Mouse (Mus musculus) retina, postnatal 1 day (tissue): Measurements from ENCODE around the gene Tead3.
A peak's percentile ranks its signal among the peaks of the same experiment; 100 is the strongest.
"Not testable (repeated sequence)": the region's sequence is repeated elsewhere in the genome, so short reads cannot be mapped to it uniquely, and the experiment has no call there.

Experiments
- DNase-seq: peaks from one replicate; pipeline ENCODE4 v3.0.0-alpha.2; 2012

The Tead3 gene

DNA sequence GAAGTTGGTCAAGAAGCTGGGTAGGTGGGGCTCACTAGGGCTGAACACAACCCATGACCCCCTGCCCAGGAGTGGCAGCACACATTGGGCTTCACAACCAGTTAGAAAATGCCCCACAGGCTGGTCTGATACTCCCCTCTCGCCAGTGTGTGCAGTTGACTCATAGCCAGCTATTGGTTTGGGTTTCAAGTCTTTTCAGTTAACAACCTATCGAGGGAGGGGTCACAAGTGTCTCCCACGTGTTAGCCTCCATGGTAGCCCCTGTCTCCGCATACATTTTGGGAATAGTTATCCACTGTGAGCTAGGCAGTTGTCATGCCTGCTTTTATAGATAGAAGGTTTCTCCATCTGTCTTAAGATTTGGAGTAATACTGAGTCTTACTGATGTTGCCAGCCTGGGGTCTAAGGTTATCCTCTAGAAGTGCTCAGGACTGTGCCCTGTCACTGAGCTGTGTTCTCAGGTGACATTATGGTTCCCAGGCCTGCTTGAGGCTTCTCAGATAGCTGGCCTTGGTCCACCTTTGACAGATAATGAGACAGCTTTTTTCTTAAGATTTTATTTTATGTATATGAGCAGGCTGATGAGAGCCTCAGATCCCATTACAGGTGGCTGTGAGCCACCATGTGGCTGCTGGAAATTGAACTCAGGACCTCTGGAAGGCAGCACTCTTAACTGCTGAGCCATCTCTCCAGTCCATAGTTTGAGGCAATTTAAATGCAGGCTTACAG lies 20.9 kb downstream of the Tead3 start:
- no peak for DNase-seq

- DNase-seq = no peak
Observed at GRCm38 (mm10) chr17:28328946-28329345, 21.7 kb downstream of the Tead3 start.

- peak; percentile 97 for DNase-seq
Observed at GRCm38 (mm10) chr17:28328366-28328928, 22.2 kb downstream of the Tead3 start, which contains the start of gene Rpl10a. Gene Rpl10a, plus strand, starts transcription at chr17:28328471.

DNA sequence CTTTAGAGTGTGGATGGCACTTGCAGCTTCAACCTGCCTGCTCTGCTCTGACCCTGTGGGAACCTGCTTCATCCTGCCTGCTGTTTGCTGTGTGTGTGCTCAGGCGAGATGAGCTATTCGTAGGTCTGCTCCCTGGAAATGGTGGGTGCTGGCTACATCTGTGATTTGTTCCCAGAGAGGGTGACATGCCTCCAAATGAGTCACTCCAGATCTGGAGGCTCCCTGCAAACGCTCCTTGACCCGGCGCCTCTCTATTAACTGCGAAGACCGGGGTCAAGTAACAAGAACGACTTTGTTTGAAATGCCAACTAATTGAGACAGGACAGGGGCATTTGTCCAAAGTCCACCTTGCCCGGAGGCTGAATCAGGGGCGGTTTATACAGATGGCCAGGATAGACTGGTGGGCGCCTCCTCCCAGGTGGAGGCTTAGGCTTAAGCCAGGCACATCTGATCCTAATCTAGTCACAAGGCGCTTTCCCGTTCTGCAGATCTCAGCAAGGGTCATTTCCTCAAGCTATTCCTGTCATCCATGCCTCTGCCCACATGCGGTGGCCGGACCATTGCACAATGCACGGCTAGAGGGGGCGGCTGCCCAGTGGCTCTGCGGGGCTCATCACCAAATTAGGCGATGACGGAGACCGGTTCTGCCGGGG lies 22.8 kb downstream of the Tead3 start:
- no peak for DNase-seq

DNA sequence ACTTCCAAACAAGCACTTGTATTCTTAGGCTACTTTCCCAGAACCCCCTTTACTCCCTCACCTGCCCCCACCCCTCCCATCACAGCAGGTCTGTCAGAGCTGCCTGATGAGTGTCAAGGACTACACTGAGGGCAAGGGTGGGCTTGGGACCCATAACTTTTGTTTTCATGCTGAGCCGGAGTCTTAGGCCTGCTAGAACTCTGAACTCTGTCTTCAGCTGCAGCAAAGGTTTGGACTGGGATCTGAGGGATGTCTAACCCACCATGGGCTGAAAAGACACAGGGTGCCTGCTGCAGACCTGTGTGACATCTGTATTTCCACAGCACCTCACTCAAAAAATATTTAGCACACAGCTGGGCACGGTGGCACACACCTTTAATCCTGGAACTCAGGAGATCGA lies 23.7 kb downstream of the Tead3 start:
- DNase-seq = no peak

- DNase-seq = no peak
Observed at GRCm38 (mm10) chr17:28325751-28326150, 24.9 kb downstream of the Tead3 start.

- DNase-seq = not testable (repeated sequence)
Observed at GRCm38 (mm10) chr17:28324416-28324815, 26.2 kb downstream of the Tead3 start.

GRCm38 (mm10) chr17:28323786-28324185 lies 26.8 kb downstream of the Tead3 start:
- no peak for DNase-seq

- DNase-seq = no peak
Observed at GRCm38 (mm10) chr17:28321700-28322099, 28.9 kb downstream of the Tead3 start.

GRCm38 (mm10) chr17:28317725-28318124 lies 32.9 kb downstream of the Tead3 start:
- DNase-seq = no peak

- peak; percentile 14 for DNase-seq
Observed at GRCm38 (mm10) chr17:28317091-28317490, 33.5 kb downstream of the Tead3 start.

DNA sequence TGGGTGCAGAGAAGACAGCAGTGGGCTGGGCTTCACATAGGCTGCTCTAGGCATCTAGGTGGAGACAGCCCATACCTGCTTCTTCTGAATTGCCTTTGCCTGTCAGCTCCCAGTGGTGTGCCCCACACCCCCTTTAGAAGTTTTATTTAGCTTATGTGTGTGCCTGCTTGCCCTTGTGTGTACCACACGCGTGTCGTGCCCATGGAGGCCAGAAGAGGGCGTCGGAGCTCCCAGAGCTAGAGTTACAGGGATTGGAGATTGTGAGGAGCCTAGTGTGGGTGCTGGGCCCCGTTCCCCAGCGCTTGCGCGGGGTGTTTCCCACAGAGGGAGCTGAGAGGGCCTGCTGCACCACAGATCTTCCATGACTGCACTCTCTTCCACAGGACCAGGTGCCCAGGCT lies 34.1 kb downstream of the Tead3 start:
- DNase-seq = no peak

DNA sequence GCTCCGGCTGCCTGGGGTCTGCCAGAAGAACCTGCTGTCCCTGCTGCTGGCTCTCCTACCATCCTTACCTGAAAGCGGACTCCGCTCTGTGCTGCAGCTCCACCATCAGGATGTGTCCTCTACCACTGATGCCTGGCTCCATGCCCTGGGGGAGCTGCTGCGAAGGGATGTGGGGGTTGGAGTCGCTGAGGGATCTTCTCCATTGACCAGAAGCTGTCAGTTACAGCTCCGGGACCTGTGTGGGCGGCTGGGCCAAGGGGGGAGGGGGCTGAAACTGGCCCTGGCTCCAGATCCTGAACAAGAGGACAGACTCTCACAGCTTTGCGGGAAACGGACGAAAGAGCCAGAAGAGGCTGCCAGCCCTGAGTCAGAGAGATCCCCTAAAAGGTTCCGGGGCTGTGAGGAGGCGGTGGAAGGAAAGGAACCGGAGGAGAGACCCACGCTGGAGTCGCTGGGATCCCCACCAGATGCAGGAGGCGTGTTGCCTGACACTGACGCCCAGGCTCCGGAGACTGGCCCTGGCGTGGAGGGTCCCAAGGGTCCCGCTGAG lies 34.9 kb downstream of the Tead3 start:
- peak; percentile 32 for DNase-seq

DNA sequence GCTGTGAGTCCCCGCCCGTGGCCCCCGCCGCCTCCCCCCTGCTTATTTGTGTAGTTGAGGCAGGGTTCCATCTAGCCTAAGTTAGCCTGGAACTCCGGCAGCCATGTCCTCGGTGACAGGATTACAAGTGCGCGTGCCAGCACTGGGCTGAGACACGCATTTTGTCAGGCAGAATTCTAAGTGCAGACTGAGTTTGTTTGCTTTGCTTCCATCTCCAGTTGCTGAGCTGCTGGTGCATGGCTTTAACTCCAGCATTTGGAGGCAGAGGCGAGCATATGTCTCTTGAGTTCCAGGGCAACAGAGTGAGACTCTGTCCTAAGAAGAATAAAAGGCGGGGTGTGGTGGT lies 36.8 kb downstream of the Tead3 start:
- DNase-seq = no peak

DNA sequence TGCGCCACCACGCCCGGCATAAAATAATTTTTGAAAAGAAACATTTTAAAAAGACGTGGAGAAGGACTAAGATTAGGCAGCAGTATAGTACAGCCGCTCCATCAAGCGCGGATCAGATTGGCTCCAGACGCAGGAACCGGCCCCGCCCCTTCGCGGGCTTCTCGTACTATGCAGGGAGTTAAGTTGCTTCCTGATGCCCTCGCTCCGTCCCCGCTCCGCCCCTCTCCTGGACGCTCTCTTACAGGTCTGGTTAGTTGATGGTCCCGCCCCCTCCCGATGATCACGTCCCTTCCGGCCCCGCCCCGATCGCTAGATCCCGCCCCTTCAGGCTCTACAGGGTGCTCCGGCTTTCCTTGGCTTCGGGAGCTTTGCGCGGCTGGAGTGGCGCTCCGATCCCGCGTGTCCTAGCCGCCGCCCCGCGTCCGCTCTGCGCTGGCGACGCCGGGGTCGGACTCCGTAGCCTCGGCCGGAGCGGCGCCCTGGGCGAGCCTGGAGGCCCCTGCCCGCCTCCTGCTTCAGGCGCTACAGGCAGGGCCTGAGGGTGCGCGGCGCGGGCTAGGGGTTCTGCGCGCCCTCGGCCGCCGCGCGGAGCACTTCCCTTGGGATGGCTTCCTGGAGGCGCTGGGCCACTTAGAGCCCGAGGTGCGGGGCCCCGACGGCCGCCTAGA lies 37.3 kb downstream of the Tead3 start, which contains the start of gene Fance:
Gene Fance, plus strand, starts transcription at position 308 of the 668 bp plus-strand sequence.
- peak; percentile 100 for DNase-seq

DNA sequence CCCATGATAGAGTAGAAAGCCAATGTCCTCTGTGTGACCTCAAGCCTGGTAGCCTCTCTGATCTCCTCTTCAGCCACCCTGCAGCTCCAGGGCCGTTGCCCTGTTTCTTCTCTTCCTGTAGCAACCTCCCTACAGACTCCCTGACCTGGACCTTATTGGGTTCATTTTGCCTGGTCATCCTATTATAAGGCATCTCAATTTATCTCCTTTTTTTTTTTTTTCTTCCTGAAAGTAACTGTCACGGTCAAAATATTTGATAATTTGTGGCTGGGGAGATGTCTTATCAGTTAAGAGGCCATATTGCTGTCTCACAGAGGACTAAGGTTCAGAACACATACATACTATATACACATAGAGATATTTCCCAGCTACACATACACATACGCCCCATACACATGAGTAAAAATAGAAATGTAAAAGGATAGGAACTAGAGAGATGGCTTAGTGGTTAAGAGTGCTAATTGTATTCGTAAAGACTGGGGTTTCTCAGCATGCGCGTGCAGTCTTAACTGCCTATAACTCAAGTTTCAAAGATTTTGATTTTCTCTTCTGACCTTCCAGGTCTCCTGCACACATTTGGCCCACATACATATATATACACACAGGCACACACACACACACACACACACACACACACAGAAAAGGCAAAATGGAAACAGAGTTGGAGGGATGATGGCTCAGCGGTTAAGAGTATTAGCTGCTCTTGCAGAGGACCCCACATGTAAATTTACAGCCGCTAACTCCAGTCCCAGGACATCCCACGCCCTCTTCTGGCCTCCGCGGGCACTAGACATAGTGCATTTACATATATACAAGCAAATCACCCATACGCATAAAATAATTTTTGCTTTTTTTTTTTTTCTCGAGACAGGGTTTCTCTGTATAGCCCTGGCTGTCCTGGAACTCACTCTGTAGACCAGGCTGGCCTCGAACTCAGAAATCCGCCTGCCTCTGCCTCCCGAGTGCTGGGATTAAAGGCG lies 38.1 kb downstream of the Tead3 start:
- DNase-seq = peak; percentile 55

DNA sequence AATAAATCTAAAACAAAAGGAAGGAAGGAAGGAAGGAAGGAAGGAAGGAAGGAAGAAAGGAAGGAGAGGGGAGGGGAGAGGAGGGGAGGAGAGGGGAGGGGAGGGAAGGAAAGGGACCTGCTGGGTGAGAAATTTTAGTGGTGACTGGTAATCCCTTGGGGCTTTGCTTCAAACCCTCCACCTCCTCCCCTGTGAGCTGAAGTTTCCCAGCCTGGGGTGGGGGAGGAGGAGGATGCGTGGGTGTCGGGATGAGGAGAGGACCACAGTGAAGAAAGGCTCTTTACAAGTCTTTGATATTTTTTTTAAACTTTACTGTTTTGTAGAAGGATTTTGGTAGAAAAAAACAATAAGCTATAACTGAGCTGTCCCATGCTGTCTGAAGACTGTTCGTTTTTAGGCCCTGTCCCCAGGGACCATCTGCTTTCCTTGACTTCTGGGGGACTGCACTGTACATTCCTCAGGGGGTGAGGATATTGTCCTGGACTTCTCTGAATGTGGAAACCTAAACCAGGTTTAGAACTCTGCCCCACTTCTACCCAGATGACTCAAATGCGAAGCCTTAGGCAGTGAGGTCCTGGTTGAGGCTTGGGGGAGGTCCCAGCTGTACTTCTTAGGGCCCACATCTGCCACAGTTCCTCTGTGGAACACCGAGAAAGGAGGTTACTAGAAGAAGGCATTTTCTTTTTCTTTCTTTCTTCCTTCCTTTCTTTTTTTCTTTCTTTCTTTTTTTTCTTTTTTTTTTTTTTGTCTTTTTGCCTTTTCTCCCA lies 39.1 kb downstream of the Tead3 start:
- DNase-seq = no peak

DNA sequence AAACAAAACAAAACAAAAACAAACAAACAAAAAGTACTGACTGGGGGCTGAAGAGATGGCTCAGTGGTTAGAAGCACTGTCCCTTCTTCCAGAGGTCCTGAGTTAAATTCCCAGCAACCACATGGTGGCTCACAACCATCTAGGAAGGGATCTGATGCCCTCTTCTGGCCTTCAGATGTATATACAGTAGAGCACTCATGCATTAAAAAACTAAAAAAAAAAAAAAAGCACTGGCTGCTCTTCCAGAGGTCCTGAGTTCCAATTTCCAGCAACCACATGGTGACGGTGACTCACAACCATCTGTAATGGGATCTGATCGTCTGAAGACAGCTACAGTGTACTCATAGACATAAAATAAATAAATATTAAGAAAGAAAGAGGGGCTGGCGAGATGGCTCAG lies 39.8 kb downstream of the Tead3 start:
- peak; percentile 18 for DNase-seq

DNA sequence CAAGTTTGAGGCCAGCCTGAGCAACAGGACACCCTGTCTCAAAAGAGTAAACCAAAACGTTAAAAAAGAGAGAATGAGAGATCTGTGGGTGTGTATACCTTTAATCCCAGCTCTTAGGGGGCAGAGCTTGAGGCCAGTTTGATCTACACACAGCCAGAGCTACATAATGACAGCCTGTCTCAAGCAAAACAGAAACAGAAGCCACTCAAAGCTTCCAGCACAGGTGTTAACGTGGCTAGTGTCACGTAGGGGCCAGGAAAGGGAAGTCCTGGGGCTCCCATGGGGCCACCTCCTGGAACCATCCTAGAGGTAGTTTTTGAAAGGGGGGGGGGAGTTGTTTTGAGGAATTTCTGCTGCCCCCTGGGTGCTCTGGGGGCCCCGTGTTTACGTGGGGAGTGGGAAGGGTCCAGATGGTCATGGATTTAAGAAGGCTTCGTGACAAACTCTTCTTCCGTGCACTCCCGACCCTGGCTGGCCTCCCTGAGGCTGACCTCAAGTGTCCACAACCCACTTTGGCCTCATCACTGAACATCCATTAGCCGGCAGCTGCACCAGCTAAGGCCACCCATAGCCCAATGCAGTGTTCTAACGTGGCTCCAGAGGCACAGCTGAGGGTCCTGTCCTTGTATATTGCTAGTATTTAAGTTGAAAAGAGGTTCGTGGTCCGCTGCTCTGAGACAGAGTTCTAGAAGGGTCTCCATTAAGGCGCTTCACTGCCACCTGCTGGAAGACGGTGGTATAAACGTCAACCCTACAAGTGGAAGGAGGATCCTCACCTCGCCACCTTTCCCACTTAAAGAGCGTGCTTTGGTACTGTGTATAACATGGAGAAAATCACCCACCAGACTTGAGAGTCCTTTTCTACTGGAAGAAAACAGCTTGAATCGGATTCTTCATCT lies 42.1 kb downstream of the Tead3 start:
- peak; percentile 90 for DNase-seq

DNA sequence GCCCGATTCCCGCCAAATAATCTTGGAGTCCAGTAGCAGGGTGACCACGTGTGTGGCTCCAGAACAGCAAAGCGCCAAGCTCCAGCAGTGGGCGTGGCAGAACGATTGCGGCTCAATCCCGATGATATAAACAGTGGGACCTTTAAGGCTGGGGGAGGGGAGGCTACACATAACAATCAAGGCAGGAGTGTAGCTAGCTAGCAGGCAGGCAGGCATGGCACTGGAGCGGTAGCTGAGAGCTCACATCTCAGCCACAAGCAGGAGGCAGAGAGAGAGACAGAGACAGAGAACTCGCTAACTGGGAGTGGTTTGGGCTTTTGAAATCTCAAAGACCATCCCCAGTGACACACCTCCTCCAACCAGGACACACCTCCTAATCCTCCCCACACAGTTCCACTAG lies 45.4 kb downstream of the Tead3 start:
- DNase-seq = no peak
